Mouse (Mus musculus) kidney, postnatal 4 days (tissue): ENCODE measurements at regions not wholly inside any gene's neighbourhood (a gene's known extent, or its start where the extent isn't known, plus 50 kb on each side); places are given as distances from the start of the nearest gene placed in this dataset.

Experiments
- DNase-seq, 2 experiments: peaks; one replicate each; pipeline ENCODE4 v3.0.0; 2021; ENCODE audit warnings: mixed read lengths in 2 of 2

DNA sequence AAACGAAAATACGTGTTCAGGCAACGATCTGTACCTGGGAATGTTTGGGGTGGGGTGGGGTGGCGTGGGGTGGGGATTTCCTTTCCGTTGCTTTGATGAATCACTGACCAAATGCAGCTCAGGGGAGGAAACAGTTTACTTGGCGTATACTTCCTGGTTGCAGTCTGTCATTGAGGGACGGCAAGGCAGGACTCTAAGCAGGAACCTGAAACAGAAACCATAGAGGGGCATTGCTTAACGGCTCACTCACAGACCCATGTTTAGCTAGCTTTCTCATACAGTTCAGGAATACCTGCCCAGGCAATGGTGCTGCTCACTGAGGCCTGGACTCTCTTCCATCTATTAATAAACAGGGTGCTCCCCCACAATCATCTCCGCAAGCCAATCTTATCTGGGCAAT lies 55.1 kb upstream of the Smox start:
- no peak for DNase-seq

DNA sequence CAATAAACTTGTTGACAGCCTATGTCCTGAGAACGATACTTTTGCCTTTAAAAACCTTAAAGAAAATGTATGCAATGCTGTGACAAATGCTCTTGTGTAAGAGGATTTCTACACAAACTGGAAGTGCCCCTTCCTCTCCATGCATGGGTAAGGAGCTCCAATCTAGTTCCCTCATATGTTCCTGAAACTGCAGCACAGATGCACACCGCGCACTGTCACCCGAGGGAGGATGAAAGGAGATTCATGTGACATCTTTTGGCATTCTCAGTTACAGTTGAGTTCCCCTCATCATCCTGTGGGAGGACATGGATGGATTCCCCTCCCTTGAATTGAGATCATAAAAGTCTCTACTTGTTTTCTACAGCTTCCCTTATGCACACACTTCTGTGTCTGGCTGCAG lies 60.8 kb upstream of the Smox start:
- no peak for DNase-seq

DNA sequence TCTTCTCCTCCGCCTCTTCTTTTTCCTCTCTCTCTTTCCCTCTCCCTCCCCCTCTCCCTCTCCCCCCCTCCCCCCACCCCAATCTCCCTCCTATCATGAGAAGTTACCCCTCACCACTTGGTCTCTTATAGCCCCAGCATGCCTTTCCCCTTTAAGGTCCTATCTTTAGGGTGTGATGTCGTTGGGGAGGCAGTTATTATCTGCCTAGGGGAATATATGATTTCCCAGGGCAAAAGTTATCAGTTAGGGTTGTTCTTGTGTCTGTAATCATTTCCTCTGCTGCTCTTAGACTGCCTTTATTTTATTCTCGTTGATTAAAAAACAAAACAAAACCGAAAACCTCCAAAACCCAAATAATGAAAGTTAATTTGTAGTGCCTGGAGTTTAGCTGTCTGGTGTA lies 63.2 kb upstream of the Smox start:
- DNase-seq = no peak

DNA sequence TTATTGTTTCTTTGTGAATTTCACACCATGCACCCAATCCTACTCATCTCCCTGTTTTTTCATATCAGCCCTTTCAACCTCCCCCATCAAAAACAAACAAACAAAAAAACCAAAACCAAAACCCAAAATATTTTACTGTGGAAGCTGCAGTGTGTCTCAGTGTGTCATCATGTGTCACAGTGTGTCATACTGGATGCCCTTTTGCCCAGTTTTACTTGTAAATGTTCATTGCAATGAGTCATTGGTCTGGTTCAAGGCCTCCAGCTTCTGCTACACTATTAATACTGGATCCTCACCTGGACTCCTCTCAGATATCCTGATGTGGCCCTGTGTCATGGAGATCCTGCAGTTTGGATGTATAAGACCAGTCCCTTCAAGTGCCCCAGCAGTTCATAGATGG lies 64.4 kb upstream of the Smox start:
- DNase-seq = no peak

DNA sequence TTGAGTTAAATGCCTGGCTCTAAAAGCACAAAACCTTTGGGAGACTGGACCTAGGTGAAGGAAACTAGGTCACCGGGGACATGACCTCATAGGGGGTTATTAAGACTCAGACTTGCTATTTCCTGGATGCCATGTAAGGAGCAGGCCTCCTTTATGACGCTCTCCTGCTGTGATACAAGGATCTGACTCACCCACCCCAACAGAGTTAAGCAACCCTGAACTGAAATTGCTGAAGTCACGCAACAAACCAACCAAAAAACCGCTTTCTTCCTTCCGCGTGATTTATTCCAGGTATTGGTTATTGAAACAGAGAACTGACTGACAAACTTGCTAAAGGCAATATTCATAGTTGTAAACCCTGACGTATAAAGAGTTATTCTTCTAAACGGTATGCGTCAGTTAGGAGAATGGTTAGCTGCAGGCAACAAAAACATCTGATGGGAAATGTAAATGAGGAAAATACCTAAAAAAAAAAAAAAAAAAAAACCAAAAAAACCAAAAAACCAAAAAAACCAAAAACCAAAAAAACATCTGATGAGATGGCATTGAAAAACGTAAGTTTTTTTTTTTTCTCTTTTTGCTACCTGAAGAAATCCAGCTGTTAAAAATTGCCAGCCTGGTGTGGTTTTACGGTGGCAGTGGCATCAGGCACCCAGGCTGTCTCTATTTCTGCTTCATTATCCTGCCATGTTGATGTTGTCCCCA lies 67.5 kb upstream of the Smox start:
- DNase-seq = no peak

DNA sequence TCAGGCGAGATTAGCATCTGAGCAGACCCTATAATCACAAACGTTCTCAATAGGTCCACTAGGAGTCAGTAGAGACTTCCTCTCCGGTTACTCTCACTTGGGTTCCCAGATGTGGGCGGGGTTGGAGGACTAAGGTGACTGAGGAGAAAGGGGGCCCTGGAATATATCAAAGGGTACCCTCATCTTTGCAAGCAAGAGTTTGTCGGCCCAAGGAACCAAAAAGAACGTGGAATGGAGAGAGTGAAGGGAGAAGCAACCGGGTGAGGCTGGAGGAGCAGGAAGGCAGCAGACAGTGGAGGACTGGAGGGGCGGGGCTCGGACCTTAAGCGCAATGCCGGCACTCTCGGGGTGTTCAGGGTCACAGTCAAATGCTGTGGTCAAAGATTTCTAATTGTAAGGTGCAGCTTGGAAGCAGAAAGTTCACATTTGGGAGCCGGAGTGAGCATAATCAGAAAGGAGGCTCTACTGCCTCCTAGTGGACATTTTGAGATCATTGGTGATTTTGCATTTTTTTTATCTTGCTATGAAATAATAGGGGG lies 68.3 kb upstream of the Smox start:
- DNase-seq = peak; percentile 70 to 81

DNA sequence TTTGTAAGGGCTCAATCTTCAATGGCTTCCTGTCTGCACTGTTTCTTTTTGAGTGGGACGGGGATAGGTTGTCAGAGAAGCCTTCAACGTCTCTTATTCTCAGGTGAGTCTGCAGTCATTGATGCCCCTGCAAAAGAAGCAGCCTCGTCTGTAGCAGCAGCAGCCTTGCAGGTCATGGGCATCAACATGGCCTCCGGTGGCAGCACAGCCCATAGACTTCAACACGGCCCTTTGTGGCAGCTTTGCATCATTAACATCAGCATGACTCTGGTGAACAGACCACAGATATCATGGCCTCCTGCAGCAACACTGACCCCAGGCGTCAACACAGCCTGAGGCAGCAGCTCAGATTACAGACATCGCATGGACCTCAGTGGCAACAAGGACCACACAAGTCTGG lies 65.4 kb upstream of the Rnf24 start:
- no peak for DNase-seq

DNA sequence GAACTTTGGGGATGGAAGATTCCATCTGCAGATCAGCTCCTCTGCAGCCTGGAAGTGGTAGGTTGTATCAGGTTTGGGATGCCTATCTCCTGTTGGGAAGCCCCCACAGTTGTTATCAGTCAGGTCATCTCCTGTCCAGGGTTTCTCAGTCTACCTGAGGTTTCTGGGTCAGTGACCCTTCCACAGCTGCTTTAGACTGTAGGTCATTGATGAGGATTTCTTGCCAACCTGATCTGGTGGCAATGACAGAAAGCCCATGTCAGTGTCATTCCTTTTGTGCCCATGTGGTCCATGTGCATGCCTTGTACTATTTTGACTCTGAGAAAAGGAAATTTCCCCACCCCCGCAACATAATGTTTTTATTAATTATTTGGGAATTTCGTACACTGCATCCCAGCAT lies 64.8 kb upstream of the Rnf24 start:
- no peak for DNase-seq

DNA sequence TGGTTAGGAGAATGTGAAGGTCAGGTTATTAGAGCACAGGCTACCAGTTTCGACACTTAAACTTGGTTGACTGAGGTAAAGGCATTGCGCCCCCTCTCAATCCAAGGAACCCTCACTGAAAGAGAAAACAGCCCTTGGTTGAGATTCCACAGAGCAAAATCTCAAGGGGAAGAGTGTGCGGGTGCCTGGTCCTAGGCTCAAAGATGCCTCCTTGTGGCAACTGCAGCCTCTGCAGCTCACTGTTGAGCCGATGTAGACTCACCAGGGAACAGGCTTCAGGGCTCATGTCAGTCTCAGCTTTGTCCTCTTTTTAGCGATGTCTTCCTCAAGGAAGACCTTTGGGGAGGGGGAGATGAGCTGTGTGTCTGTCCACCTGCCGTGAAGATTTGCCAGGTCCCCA lies 63.8 kb upstream of the Rnf24 start:
- peak; percentile 78 to 80 for DNase-seq

DNA sequence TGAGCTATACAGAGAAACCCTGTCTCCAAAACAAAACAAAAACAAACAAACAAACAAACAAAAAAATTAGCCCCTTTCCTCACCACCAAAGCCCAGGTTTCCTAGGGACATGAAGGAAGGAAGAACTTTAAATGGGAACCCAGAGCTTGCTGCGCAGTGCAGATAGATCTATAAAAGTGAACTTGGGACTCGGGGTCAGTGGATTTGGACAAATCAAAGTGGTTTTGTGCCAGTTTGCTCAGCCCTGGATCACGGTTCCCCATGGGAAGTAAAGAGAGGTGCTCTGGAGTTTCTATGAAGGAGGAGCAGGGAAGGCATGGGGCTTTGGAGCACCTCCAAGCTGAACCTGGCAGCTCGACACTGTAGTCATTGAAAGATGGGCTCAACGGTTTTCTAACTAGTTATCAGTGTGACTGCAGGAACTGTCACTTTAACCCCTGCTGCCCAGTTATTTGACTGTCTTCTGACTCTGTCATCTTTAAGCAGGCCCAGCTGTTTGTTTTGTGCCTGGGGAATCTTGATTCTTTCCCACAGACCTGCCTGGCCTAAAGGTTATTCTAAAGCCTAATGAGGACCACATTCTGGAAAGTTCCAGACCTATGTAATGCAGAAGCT lies 58.3 kb upstream of the Rnf24 start:
- no peak for DNase-seq

DNA sequence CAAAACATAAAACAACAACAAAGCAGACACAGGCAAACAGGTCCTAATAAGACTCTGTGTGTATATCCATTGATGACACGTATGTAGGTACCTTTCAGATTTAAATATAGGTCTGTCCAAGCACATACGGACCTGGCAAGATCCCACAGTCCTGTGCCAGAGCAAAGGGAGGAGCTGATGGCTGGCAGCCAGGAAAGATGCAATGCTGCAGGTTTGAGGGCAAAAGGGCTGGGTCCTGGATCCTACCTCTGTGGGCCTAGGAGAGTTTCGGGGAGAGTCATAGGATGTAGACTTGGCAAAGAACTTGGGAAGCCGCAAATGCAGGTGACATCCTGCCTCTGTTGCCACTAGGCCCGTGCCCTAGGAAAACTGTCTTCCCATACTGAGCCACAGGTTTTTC lies 54.6 kb upstream of the Rnf24 start:
- no peak for DNase-seq

DNA sequence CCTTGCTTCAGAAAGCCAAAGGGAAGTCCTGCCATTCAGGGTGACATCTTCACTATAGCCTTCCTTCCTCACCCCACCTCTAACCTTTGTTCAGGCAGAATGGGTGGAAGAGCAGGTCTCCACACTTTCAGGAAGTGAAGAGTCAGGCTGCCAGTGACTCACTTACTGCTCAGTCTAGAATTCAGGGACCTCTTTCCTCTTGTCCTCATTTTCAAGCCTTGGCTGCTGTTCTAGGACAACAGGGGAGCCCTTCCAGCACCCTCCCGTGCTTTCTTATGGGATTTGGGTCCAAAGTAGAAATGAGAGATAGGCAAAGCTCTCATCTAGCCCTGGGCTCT lies 51.5 kb upstream of the Rnf24 start:
- DNase-seq = no peak

DNA sequence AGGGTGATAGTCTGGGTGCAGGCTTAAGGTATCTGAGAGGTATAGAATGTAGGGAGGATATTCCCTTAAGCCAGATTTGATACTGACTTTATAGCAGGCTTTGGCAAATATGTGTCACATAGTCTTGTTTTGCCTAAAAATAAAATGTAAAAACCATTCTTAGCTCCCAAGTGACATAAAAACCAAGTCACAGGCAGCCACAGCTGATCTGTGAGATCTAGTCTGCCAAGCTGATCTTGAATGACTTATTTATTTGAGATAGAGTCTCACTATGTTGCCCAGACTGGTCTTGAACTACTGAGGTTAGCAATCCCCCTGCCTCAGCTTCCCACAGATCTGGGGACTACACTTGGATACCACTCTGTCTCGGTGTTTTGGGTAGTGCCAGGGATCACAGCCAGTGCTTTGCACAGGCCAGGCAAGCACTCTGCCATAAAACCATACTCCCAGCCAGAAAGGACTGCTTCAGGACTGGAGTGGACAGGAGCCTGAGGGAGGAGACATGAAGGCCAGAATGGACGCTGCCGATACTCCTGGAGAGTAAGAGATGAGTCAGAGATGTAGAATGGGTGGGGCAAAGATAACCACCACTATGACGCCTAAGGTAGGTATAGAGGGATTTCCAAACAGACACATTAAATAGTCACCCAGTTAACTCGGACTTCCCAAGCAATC lies 51.0 kb upstream of the Rnf24 start:
- no peak for DNase-seq
